Mouse (Mus musculus) T-helper 2 cell (primary cell): ENCODE measurements around the gene Sf3b3.
"Not testable (repeated sequence)": the region's sequence is repeated elsewhere in the genome, so short reads cannot be mapped to it uniquely, and the experiment has no call there.

Source experiments
- in situ Hi-C: fragments of 300-600 bp; cut with MboI, MseI; formaldehyde crosslinking; loops from one replicate; pipeline ENCODE4 v1.15.1; 2025; ENCODE audit warnings: high pct_unique_total_duplicates

Sf3b3 gene

GRCm38 (mm10) chr8:110808495-110809472 lies 37.8 kb downstream of the Sf3b3 start:
- in situ Hi-C loops: no loop called here

DNA sequence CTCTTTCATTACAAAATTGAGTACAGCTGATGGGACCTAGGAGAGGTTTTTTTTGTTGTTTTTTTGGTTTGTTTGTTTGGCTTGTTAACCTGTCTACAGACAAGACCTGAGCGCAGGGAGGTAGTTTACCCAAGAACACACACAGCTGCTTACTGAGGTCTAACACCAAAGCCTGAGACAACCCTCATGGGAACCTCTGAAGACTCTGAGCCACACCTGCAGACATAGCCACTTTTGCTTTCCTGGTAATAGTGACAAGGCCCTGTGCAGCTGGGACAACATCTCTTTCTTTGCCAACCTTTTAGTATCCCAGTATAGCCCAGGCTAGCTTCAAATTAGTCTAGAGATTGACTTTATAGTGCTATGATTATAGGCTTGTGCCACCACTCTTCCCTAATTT lies 40.4 kb downstream of the Sf3b3 start:
- in situ Hi-C loops: no loop called here

GRCm38 (mm10) chr8:110805669-110806068 lies 40.9 kb downstream of the Sf3b3 start, which contains the start of gene Il34:
Il34 (minus strand) TSS chr8:110805924.
- in situ Hi-C loops: no loop called here

- in situ Hi-C loops: no loop called here
These were observed 41.6 kb downstream of the Sf3b3 start for GRCm38 (mm10) chr8:110804825-110805514.

- in situ Hi-C loops: no loop called here
These were observed 42.7 kb downstream of the Sf3b3 start for GRCm38 (mm10) chr8:110803856-110804255.

GRCm38 (mm10) chr8:110802988-110803387 lies 43.6 kb downstream of the Sf3b3 start:
- in situ Hi-C loops: no loop called here

- in situ Hi-C loops: no loop called here
These were observed 49.5 kb downstream of the Sf3b3 start for GRCm38 (mm10) chr8:110797086-110797485.

DNA sequence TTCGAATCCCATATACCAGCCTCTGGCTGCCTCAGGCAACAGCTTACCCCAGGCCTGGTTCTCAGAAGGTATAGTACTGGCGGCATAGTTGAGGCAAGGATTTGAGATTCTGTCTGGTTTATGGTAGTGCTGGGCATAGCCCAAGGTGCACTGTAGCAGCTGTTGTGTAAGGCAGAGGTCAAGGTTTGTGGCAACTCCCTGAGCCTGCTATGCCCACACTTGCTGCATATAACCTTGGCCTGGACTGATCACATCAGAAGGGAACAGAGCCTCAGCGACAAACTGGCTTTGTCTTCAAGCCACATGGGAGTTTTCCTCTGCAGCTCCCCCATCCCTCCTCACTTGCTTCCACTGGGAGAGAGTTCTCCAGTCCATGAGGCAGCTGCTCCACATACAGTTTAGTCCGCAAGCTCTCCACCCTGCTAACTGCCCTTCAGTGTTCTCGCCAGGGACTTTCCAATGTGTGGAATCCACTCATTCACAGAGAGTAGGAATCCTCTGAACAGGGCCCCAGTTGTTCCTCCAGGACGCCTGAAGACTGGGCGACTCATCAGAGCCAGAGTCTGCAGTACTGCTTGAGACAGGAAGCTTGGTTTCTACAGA lies 52.1 kb downstream of the Sf3b3 start:
- in situ Hi-C loops: no loop called here

DNA sequence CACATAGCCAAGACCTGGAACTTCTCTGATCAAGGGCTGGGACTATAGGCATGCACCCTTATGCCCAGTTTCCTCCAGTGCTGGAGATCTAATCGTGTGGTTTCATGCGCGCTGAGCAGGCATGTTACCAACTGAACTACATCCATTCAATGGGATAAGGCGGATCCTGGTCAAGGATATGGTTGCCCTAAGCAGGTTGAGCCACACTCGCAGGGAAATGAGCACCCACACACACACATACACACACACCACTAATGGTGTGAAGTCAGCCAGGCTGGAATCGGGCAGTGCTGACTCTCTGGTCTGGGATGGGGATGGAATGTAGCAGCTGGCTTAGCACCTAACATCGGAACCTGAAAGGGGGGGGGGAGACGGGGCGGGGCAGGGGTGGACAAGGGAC lies 52.7 kb downstream of the Sf3b3 start:
- in situ Hi-C loops: no loop called here

- in situ Hi-C loops: no loop called here
These were observed 53.1 kb downstream of the Sf3b3 start for GRCm38 (mm10) chr8:110793511-110793910.

GRCm38 (mm10) chr8:110792574-110793200 lies 53.9 kb downstream of the Sf3b3 start:
- in situ Hi-C loops: no loop called here

DNA sequence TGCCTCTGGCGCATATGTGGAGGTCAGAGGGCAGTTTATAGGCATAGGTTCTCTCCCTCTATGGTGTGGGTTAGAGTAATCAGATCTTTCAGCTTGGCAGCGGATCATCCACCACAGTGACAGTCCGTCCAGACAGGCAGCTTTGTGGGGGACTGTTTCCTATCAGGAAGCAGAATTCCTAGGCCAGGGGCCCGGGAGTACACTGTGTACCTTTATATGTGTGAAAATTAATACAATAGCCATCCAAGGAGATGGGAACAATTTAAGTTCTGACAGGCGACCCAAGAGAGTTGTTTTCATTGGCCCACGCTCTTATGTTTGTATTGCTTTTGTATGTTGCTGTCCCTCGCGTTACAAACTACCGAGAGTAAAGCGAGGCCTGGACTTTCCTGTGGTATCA lies 55.4 kb downstream of the Sf3b3 start:
- in situ Hi-C loops: no loop called here

DNA sequence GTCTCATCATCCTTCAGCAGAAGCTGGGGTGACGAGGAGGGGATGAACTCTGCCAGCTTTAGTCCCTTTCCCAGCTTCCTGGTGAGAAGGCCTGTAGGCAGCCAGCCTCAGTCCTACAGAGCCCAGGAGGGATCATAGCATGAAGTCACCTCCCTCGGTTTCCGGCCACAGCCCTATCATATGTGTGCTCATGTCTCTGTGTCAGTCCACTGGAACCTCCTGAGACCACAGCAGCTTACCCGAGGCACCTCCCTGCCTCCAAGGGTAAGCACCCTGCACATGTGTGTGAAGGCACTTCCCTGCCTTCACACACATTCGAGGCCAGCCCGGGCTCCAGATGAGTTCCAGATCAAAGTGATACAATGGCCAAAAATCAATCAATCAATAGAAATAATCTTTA lies 56.3 kb downstream of the Sf3b3 start:
- in situ Hi-C loops: no loop called here

DNA sequence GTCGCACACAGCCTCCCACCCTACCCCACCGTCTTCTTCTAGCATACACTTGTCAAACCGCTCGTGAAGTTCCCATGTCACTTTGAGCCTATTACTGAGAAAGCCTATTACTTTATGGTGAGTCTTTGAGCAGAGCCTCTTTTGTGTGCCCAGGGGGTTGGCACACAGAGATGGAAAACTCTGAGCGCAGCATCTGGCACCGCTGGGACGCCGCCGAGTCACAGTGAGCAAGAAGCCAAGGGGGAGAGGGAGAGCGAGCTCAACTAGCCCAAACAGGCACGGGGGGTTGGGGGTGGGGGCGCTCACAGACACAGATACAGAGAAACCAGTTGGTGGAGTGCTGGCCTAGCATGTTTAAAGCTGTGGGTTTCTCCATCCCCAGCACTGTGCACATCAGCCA lies 57.0 kb downstream of the Sf3b3 start:
- in situ Hi-C loops: no loop called here

DNA sequence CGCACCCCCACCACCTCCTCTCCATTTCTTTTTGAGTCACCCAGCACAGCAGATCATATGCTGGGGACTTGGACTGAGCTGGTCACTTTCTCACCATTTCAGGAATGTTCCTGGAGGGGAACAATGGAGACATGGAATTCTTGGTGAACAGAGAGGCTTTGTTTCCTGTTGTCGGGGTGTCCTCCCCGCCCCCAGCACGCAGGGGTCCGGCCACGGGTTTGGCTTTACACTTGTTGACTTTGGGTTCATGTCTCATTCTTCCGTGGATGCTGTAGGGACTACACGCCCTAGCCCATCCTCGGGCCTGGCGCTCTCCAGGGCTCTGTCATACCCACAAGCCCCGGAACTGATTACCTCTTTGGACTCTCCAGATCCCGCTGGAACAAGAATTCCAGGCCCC lies 57.6 kb downstream of the Sf3b3 start:
- in situ Hi-C loops: no loop called here

GRCm38 (mm10) chr8:110787411-110787954 lies 59.1 kb downstream of the Sf3b3 start:
- in situ Hi-C loops: no loop called here

DNA sequence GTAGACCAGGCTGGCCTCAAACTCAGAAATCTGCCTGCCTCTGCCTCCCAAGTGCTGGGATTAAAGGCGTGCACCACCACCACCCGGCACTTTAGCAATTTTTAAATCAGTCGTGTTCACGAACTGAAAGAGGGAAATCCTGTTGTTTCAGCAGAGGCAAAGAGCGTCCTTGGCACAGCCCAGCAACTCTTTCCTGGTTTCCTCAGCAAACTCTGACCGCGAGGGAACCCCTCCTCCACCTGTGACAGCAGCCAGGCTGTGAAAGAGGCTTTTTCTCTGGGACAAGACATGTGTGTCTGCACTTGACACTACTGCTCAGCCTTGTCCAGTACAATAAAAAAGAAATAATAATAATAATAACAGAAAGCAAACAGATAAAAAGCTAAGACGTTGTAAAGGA lies 59.7 kb downstream of the Sf3b3 start:
- in situ Hi-C loops: no loop called here

GRCm38 (mm10) chr8:110786501-110786900 lies 60.1 kb downstream of the Sf3b3 start:
- in situ Hi-C loops: not testable (repeated sequence)

DNA sequence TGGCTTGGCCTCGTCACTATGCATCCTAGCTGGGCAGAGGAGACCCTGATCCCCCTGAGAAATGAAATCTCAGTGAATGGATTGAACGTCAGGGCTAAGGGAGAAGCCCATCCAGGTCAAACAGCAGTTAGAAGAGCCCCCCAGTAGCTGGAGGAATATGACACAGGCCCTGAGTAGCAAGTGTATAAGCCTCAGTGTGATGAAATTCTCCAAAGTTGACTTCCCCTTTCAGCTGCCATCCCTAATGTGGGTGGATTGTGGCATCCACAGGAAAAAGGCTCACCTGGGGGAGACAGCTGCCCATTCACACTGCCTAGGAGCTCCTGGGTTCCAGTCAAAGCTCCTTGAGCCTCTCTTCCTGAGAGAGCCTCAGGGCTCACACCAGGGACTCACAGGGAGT lies 61.2 kb downstream of the Sf3b3 start:
- in situ Hi-C loops: no loop called here

DNA sequence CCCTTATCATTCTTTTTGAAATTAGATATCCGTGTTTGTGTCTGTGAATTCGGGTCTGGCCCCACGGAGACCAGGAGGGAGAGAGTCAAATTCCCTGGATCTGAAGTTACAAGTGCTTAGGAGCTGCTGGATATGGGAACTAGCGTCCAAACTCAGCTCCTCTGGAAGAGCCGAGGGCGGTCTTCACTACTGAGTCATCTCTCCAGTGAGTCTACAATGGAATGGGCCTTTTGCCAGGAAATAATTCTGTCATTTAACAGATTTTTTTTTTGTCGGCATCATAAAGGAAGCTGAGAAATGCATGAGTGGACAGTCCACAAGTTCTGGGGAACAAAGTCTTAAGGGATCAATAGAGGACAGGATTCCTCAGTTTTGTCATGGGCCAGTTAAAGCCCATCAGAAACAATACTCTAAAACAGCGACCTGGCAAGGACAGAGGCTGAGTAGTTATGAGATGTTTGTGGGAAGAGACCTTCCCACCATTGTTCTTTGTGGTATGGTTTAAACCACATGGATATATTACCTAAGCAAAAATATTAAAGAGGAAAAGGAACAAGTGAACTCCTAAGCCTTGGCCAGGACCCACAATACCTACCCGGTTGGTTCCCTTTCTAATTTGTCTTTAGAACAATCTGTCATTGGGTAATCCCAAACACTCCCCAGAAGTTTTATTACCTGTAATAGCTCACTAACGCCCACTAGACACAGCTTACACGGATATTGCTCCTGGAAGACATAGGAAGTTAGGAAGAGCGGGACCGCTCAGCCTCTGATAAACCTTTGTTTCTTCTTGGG lies 66.5 kb downstream of the Sf3b3 start:
- in situ Hi-C loops: no loop called here

DNA sequence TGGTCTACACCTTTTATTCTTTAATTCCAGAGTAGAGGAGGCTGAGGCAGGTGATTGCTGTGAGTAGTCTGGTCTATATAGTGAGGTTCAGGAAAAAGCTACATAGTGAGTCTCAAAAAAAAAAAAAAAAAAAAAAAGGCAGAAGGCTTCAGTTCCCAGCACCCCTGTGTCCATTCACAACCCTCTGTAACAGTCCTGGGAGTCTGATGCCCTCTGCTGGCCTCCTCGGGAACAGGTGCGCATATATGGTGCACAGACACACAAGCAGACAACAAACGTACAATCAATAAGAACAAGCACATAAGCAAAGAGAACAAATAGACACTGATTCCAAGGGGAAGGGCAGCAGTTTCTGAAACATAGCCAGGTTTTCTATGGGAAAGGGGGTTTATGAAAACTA lies 70.3 kb downstream of the Sf3b3 start:
- in situ Hi-C loops: no loop called here
